Mouse (Mus musculus) urinary bladder, adult 18-20 months (tissue): ENCODE measurements around the gene Fam151b.

ENCODE experiments used
- DNase-seq, 2 experiments: peaks; one replicate each; pipeline ENCODE4 v3.0.0; 2022; ENCODE audit warnings: low spot score in 2 of 2, mixed read lengths in 2 of 2

Fam151b gene

GRCm38 (mm10) chr13:92419630-92420029 lies 64.2 kb downstream of the Fam151b start:
- DNase-seq: no peak

- DNase-seq: no peak
Observed at GRCm38 (mm10) chr13:92410486-92410885, 73.3 kb downstream of the Fam151b start.

DNA sequence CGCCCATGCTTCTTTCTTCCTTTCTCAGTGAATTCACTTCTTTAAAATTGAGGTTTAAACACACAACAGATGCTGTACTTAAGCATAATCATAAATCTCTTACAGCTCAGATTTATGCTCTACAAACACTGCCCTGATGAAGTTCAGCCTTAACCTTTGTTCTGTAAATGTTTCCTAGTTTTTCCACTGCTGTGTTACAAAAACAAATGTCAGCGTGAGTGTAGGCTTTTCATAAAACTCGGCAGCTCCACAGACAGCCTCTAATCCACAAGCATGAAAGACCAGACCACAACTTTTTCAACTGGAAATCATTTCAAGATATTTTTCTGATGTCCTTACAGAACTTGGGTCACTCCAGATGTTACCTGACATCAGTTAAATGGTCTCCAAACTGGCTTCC lies 80.3 kb downstream of the Fam151b start:
- DNase-seq: no peak

GRCm38 (mm10) chr13:92402063-92402462 lies 81.8 kb downstream of the Fam151b start:
- DNase-seq: no peak
